ENCODE assay signal across 8 mouse cellular contexts in the genomic region with DNA sequence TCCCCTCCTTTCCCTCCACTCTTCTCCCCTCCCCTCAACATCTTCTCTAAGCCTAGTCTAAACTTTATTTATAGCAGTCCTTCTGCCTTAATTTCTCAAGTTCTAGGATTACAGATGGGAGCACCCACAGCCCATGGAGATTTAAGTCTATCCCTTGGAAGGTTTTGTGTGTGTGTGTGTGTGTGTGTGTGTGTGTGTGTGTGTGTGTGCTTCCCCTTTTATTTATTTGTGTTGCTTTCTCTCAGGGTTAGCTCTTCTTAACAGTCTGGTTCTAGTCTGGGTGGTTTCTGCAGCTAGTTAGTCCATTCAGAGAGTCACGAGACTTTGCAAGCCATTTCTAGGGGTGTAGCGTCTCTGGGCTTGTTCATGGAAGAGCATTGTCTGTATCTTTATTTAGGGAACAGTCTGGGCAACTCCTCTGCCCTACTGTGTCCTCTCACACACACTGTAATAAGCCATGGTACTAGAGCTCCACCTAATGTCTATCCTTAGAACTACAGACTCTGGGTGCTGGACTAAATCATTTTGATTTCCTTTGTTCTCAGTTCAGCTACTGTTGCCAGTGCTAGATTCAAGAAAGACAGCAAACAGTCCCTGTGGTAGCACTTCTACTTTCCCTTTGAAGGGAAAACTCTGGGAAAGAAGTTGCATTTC. TPM values are rescaled to one million over a fixed set of nuclear protein-coding genes. Genes with fewer than 3 reads are reported as not detected.
DNase-seq lines count a peak whose midpoint lies in the region; ATAC-seq and TF ChIP-seq lines count a peak whose summit lies in the region.

No protein-coding gene starts in this region.

- peaks cover 6% of the 10 kb centered on the region for H3K4me1 ChIP-seq in liver, adult 2 months (ENCODE audit: control insufficient read depth, insufficient read depth, low read length)
- H3K4me1 ChIP-seq in forebrain, embryonic 14.5 days (ENCODE audit: control insufficient read depth, insufficient read depth, low read length): peaks cover 7% of the 10 kb centered on the region; the same call in 1 of the 2 replicates
- H3K4me1 ChIP-seq in hindbrain, embryonic 14.5 days (replicated peaks; ENCODE audit: control insufficient read depth, insufficient read depth, low read length): 0 out of 2 replicates have a peak, but pooled peaks cover 15% of the 10 kb centered on the region

- H3K36me3 ChIP-seq in liver, adult 2 months (ENCODE audit: control insufficient read depth, insufficient read depth, low read length): peaks cover 8% of the 10 kb centered on the region
- H3K36me3 ChIP-seq in forebrain, embryonic 14.5 days (ENCODE audit: control insufficient read depth, insufficient read depth, low read length): peaks cover 14% of the 10 kb centered on the region; the same call in 1 of the 2 replicates
- peaks cover 12% of the 10 kb centered on the region; the same call in 1 of the 2 replicates for H3K36me3 ChIP-seq in hindbrain, embryonic 14.5 days (replicated peaks; ENCODE audit: control insufficient read depth, insufficient read depth)

- peak; percentile 70 for DNase-seq in liver, adult 2 months (ENCODE audit: extremely low read depth, low read depth, low spot score)
- no peak for DNase-seq in liver
- DNase-seq in forebrain, embryonic 14.5 days (ENCODE audit: low spot score): peak; percentile 90
- peak; percentile 86 for DNase-seq in hindbrain, embryonic 14.5 days (ENCODE audit: low spot score)
- peak; percentile 22 to 87 for DNase-seq in layer of hippocampus, postnatal 14 days (ENCODE audit: low spot score in 2 of 2)
- peak; percentile 59 to 73 for DNase-seq in spleen, postnatal 36 days (ENCODE audit: low spot score in 2 of 2)

- peak; percentile 98 for ATAC-seq in cerebellum, adult (ENCODE audit: insufficient number of reproducible peaks, low FRiP score, low TSS enrichment)
- ATAC-seq in forebrain, embryonic 14.5 days: peak; percentile 94
- peak; percentile 92 for ATAC-seq in hindbrain, embryonic 14.5 days (ENCODE audit: low FRiP score)
- peak; percentile 95 for ATAC-seq in megakaryocyte progenitor cell, adult 5-6 weeks (replicated peaks; ENCODE audit: poor library complexity)

- no peak for TF ChIP-seq POLR2A in liver, adult 2 months (IDR thresholded peaks at IDR 0.05; ENCODE audit: extremely low read depth, insufficient read depth, low read length)

- peak; percentile 46 for TF ChIP-seq CTCF in liver, adult 2 months (IDR thresholded peaks at IDR 0.05; ENCODE audit: low read depth, low read length)

- WGBS in liver, adult 2 months: 2% methylated on average over 2 of the region's 2 CpGs
- WGBS in forebrain, embryonic 14.5 days: 3% methylated on average over 2 of the region's 2 CpGs
- 7% methylated on average over 2 of the region's 2 CpGs for WGBS in hindbrain, embryonic 14.5 days

- no peak overlapping the region for H3K27ac ChIP-seq in liver, adult 2 months (replicated peaks; ENCODE audit: insufficient read depth, low read depth, low read length)
- peak overlapping the region; percentile 75 for H3K27ac ChIP-seq in forebrain, embryonic 14.5 days (ENCODE audit: low read depth, low read length)
- peak overlapping the region; percentile 68 for H3K27ac ChIP-seq in hindbrain, embryonic 14.5 days

- H3K9ac ChIP-seq in liver, adult 2 months (ENCODE audit: low read depth, low read length): no peak overlapping the region
- H3K9ac ChIP-seq in forebrain, embryonic 14.5 days (ENCODE audit: low read length): peak overlapping the region; percentile 43
- H3K9ac ChIP-seq in hindbrain, embryonic 14.5 days: peak overlapping the region; percentile 33; the same call in 1 of the 2 replicates

- no peaks in the 10 kb centered on the region for H3K9me3 ChIP-seq in forebrain, embryonic 14.5 days (replicated peaks; ENCODE audit: control insufficient read depth, low read length)
- no peaks in the 10 kb centered on the region for H3K9me3 ChIP-seq in hindbrain, embryonic 14.5 days (ENCODE audit: control insufficient read depth, low read length)

- no peak overlapping the region for H3K4me2 ChIP-seq in forebrain, embryonic 14.5 days (ENCODE audit: low read length)
- no peak overlapping the region for H3K4me2 ChIP-seq in hindbrain, embryonic 14.5 days (replicated peaks)

- H3K79me2 ChIP-seq in liver, adult 2 months (ENCODE audit: control insufficient read depth, insufficient read depth, low read length): peaks cover 20% of the 10 kb centered on the region; the same call in 1 of the 2 replicates

- H3K4me3 ChIP-seq in liver, adult 2 months (ENCODE audit: insufficient read depth, low read depth, low read length): no peak overlapping the region
- H3K4me3 ChIP-seq in forebrain, embryonic 14.5 days (ENCODE audit: low read depth, low read length): no peak overlapping the region
- H3K4me3 ChIP-seq in hindbrain, embryonic 14.5 days (replicated peaks; ENCODE audit: low read length): no peak overlapping the region

- no peaks in the 10 kb centered on the region for H3K27me3 ChIP-seq in liver, adult 2 months (ENCODE audit: control insufficient read depth, insufficient read depth, low read length)
- H3K27me3 ChIP-seq in forebrain, embryonic 14.5 days (replicated peaks; ENCODE audit: control insufficient read depth, insufficient read depth, low read length): no peaks in the 10 kb centered on the region
- H3K27me3 ChIP-seq in hindbrain, embryonic 14.5 days (ENCODE audit: control insufficient read depth, insufficient read depth, low read length): no peaks in the 10 kb centered on the region

RNA-seq across cellular contexts. Expression of gene Top2b, which starts 15.1 kb away (rescaled TPM):
- 35.5 and 56.3 TPM in 2 replicates for total RNA-seq in liver, adult 2 months (2014; rRNA removed)
- 3.2 and 4.1 TPM in 2 replicates for polyA plus RNA-seq in liver, adult 2 months (2012; rRNA removed)
- 126 and 140 TPM in 2 replicates for polyA plus RNA-seq in forebrain, embryonic 14.5 days (2014; fragmentation: Nextera tagmentation; extraction: Ambion mirVana)
- polyA plus RNA-seq in hindbrain, embryonic 14.5 days (2014; fragmentation: Nextera tagmentation; extraction: Ambion mirVana): 124 and 153 TPM in 2 replicates
- 100 to 1,000 TPM; 108 to 127 TPM for total RNA-seq in layer of hippocampus, postnatal 14 days (2021)
- 133 and 156 TPM in 2 replicates for total RNA-seq in megakaryocyte progenitor cell, adult 5-6 weeks (2015)
- 107 and 130 TPM in 2 replicates for total RNA-seq in megakaryocyte progenitor cell, adult 5-6 weeks (2017)
